Mouse (Mus musculus) brain, embryonic 14.5 days (tissue): Measurements from ENCODE around the gene Susd2. TPM values are rescaled to one million over a fixed set of nuclear protein-coding genes. Genes with fewer than 3 reads are reported as not detected.

Experiments used
- DNase-seq: peaks from one replicate; pipeline ENCODE4 v3.0.0-alpha.2; 2011; ENCODE audit warnings: low read depth
- CTCF ChIP-seq: fragments of 200-500 bp; IDR thresholded peaks from 2 replicates; pipeline ENCODE4 v1.5.1; 2012; ENCODE audit warnings: inconsistent platforms, mild to moderate bottlenecking, moderate library complexity, borderline replicate concordance; ENCODE audit not compliant: insufficient read depth, insufficient read length; ENCODE audit errors: extremely low read depth
- POLR2A ChIP-seq: fragments of 200-500 bp; IDR thresholded peaks from 2 replicates; pipeline ENCODE4 v1.6.1; 2012; ENCODE audit warnings: mild to moderate bottlenecking, inconsistent platforms, borderline replicate concordance; ENCODE audit not compliant: poor library complexity, insufficient read depth, insufficient read length, severe bottlenecking; ENCODE audit errors: extremely low read depth
- polyA plus RNA-seq: library from polyadenylated mRNA; depleted of rRNA; stranded (reverse); fragments of >200 nt; gene quantifications from 2 replicates; pipeline ENCODE4 v1.2.3, GENCODE M21; 2012

Gene Susd2
- polyA plus RNA-seq, 1 experiment: 4.8 TPM

DNA sequence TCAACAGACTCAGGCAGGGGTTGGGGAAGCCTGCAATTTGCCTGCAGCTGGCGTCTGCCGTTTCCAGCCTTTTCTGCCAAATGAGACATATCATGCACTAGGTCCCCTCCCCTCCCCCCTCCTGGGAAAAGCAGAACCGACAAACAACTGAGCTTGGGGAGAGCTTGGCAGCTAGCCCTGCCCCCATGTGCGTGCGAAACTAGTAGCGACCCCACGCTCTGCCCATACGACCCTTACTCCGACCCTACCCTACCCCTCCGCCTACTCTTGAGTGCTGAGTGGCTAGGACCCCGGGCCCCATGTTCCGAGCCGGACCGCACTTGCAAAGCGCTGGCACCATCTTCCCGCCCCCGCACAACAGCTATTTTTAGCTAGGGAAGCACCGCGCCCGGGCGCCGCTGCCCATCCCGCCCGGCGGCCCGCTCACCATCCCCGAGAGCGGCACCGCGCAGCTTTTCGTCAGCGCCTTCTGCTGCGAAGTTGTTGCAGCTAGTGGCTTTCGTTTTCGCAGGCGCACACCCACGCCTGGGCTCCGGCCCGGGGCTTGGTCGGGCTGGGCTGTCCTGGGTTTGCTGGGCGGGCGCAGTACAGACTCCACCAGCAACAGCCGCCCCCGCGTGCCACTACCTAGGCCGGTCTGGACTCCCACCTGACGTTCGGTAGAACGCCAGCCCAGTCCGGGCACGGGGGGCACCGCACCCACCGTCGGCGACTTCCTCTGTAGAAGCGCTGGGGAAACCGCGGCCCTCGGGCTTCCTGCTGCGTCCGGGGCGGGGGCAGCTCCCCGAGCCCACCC lies 23.5 kb upstream of the Susd2 start:
- TF ChIP-seq POLR2A (no peak), CTCF (no peak)
- DNase-seq: peak; percentile 92

DNA sequence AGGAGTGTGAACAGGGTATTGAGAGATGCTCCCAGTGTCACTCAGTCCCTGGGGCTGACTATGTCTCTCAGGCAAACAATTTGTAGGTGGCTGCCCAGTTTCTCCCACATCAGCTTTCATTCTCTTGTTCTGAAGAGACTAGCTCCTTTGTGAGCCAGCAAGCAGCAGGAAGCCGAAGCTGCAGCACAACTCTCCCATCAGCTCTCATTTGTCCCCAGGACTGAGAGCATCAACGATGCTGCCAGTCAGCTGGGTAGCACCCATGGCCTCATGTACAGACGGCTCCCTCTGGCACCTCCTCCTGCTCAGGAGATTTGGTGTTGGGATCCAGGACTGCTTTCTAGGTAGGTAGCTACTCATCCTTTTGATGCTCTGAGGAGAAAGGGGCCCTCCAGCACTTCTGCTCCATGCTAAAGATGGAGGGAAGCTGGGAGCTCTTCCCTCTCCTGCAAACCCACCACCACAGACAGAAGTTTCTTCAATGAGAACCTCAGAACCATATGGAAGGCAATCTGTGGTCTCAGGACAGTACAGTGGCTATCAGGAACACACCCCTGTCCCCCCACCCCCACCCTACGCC lies 22.7 kb upstream of the Susd2 start:
- TF ChIP-seq CTCF (no peak), POLR2A (no peak)
- peak; percentile 53 for DNase-seq

DNA sequence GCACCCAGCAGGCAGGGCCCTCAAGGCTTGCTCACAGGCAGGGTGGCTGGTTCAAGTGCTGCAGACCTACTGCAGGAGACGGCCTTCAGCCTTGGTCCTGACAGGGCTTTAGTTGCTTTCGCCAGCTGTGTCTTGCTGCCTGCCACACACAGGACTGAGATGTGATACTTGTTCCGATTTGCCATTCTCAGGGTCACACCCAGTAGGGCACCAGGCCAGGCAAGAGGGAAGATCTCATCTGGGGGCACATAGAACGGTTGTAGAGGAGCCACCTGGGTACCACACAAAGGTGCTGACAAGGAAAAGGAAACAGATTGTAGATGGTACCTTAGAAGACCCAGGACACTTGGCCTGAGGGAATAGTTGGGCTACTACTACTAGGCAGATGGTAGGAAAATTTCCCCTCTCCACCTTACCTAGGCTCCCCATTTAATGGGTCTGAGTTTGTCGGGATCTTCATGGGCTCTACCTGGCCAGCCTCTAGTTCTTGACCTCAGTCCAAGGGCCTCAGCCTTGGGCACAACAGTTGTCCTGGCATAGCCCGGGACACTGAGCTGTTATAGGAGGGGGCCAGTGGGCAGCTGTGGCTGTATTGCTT lies 21.0 kb upstream of the Susd2 start:
- no peak for TF ChIP-seq POLR2A
- TF ChIP-seq CTCF: no peak
- no peak for DNase-seq

DNA sequence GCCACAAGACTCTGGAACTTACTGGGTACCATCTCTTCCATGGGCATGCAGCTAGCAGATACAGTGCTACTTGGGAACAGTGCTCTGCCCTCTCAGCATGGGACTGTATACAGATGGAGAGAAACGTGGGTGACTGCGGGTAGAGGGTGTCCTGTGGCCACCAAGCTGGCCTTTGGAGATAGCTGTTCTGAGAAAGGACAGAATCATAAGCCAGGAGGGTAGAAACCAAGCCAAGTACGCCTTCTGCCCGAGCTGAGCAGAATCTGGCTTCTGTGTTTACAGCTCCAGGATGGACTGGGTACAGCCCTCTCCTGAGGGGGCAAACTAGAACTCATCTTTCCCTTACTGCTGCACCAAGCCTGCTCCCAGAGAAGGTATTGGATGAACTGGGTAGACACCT lies 18.8 kb upstream of the Susd2 start:
- TF ChIP-seq POLR2A (no peak), CTCF (no peak)
- no peak for DNase-seq

DNA sequence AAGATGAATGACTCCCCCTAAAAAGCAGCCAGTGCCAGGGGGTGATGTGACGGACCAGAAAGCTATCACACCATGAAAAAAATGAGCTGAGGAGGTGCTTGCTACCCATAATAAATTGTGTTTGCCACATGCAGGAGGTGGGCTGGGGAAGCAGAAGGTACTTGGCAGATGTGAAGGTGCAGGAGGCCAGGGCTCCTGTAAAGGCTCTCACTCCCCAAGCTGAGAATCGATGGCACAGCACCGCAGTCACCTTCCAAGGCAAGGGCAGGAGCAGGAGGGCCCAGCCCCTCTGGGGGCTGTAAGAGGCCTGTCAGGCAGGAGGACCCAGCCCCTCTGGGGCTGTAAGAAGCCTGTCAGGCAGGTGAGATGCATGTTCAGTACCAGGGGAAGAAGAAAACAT lies 18.1 kb upstream of the Susd2 start:
- no peak for TF ChIP-seq POLR2A
- DNase-seq: no peak

DNA sequence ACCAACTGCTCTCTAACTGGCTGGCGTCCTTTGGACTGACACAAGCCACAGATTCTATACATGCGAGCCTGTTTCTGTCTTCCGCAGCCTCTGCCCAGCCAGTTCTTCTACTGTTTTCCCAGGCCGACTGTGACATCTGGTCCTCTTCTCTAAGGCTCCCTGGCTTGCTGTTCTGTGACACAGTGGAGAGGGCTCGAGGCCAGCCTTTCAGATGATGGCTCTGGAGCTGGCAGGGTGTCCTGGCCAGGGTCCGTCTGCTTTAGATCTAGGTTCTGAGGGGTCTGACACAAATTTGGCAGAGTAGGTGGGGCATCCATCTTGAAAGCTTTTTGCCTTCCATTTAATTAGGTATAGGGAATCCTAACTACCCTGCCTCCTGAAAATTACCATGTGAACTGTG lies 17.6 kb upstream of the Susd2 start:
- peak; percentile 88 for DNase-seq
- TF ChIP-seq POLR2A (no peak), CTCF (no peak)

DNA sequence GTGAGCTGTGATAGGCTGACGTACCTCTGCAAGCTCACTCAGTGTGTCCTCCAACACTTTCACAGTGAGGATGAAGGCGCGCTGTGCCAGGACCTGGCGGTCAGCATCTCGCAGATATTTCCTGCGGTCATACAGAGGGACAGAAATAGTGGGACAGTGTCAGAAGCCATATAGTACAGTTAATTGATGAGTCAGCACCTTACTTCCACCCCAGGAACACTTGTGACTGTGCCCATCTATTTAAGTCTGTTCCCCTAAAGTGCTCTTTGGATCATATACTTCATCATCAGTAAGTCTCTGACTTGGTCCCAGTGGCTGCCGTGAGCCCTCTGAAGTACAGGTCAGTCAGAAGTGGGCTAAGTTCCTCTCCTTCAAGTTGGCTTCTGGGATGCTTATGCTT lies 14.0 kb upstream of the Susd2 start:
- DNase-seq: no peak
- TF ChIP-seq POLR2A (no peak), CTCF (no peak)

DNA sequence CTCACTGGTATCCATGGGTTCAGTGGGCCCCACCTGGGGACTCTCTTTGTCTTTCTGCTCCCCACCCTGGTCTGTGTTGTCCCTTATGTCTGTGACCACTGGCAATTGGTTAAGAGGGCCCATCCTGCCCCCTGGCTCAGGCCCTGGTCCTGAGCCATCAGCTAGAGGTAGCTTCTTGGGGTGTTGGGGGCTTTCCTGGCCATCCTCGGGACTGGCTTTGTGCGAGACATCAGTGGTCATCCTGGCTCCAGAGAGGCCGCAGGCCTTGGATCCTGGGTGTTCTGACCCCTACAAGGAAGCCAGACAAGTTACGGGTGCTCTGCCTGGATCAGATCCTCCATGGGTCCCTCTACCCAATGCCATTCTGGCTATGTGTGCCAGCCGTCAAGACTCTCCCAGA lies 13.4 kb upstream of the Susd2 start:
- no peak for DNase-seq
- TF ChIP-seq POLR2A: no peak
- no peak for TF ChIP-seq CTCF

DNA sequence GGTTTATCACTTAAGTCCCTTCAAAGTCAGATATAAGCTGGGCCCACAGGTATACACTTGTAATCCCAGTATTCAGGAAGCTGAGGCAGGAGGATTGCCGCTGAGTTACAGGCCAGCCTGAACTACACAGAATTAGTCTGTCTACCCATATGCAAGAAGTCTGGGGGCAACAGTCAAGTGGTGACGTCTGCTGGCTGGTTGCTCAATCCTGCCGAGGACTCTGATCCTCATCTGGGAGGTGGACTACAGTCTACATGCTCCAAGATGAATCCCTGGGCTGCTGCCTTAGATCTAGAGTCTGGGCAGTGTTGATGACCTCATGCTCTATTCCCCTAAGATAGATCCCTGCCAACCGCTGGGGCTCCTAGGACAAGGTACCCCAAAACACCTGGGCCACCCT lies 10.2 kb upstream of the Susd2 start:
- no peak for TF ChIP-seq CTCF
- TF ChIP-seq POLR2A: no peak
- DNase-seq: no peak

DNA sequence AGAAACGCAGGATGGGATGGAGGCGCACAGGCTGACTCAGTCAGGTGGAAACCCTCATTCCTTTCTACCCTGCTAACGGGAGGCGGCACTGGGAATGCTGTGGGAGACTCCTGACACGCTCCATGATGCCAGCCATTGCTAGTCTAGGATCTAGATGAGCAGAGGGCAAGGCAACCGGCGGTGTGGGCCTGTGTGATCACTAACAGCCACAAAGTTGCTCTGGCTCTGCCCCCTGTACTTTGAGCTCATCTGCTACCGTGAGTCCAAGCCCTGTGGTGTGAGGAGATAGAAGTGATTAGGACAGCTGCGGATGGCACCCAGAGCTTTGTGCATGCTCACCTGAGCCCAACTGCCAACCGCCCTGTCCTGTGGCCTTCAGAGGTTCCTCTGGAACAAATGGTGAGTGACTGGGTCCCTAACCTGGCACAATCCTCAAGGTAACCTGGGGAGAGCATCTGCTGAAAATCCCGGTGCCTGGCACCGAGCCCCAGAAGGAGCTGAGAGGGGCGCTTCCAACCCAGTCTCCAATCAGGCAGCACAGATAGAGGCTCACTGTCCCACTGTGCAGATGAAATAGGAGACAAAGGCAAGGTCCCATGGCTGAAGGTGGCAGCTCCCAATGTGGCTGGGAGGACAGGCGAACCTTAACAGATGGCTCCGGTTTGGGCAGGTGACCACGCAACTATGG lies 7.7 kb upstream of the Susd2 start:
- no peak for DNase-seq
- TF ChIP-seq POLR2A (no peak), CTCF (no peak)

DNA sequence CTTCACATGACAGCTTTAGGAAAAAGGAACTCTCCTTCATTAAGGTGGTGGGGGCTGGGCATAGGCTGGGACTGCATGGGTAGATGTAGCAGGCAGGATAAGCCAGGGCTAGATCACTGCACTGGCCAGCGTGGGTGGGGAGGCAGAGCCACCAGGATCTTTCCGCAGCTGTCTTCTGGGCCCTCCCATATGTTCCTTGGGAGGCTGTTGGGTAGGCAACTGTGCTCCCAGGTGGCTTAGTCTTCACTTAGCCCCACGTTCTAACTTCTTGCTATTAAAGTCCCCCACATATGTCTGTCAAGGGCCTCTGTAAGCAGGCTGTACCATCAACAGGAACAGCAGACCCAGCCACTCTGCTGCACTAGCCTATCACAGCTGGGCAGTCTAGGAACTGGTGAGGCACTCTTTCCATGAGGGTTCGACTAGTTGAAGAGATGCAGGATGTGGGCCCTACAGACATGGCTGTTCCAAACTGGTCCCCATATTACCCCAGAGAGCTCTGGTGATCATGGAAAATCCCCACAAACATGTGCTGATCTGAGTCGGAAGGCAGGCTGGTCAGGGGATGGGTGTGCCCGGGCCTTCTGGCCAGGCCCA lies 6.6 kb upstream of the Susd2 start:
- TF ChIP-seq CTCF: no peak
- no peak for TF ChIP-seq POLR2A
- DNase-seq: no peak
